Mouse (Mus musculus): ENCODE measurements at regions not wholly inside any gene's neighbourhood (a gene's known extent, or its start where the extent isn't known, plus 50 kb on each side); places are given as distances from the start of the nearest gene placed in this dataset.
A peak's percentile ranks its signal among the peaks of the same experiment; 100 is the strongest.

- DNase-seq (ENCODE audit: extremely low spot score in 1 of 2, low spot score in 2 of 2), result peak in 1 of 2 experiments; percentile 4
- intact Hi-C loops (cut with DNase I), result no loop called here
Observed at GRCm38 (mm10) chr6:104402348-104402747, 90.2 kb upstream of the Cntn6 start.

- intact Hi-C loops (cut with DNase I), result no loop called here
- no peak for DNase-seq (ENCODE audit: extremely low spot score in 1 of 2, low spot score in 2 of 2)
Observed at GRCm38 (mm10) chr6:104403951-104404350, 88.6 kb upstream of the Cntn6 start.

GRCm38 (mm10) chr6:104420679-104421208 is 71.8 kb upstream of the Cntn6 start:
- no peak for DNase-seq (ENCODE audit: extremely low spot score in 1 of 2, low spot score in 2 of 2)
- intact Hi-C loops (cut with DNase I), result no loop called here

- intact Hi-C loops (cut with DNase I), result no loop called here
- no peak for DNase-seq (ENCODE audit: extremely low spot score in 1 of 2, low spot score in 2 of 2)
Observed at GRCm38 (mm10) chr6:104437991-104438390, 54.6 kb upstream of the Cntn6 start.

Measured in left cerebral cortex, postnatal 10 days (tissue).